Mouse (Mus musculus) liver, embryonic 15.5 days (tissue): ENCODE results near the gene Lmx1a. TPM values are rescaled to one million over a fixed set of nuclear protein-coding genes. Genes with fewer than 3 reads are reported as not detected.

Source experiments
- ATAC-seq: fragments of 200-750 bp; cut with Nextera tagmentation; 2 replicates; pipeline ENCODE4 v1.8.0; 2017; ENCODE audit warnings: moderate number of reproducible peaks, mild to moderate bottlenecking, moderate library complexity; ENCODE audit not compliant: insufficient read depth
- H3K27ac ChIP-seq: fragments of 300-500 bp; sonication (generic); replicated peaks from 2 replicates; pipeline ENCODE4 v1.5.1; 2015; ENCODE audit warnings: mild to moderate bottlenecking, inconsistent platforms
- H3K27me3 ChIP-seq: fragments of 300-500 bp; sonication (generic); 2 replicates; pipeline ENCODE4 v1.6.1; 2015; ENCODE audit warnings: mild to moderate bottlenecking, inconsistent platforms
- H3K36me3 ChIP-seq: fragments of 300-500 bp; sonication (generic); replicated peaks from 2 replicates; pipeline ENCODE4 v1.6.1; 2015; ENCODE audit warnings: moderate library complexity, mild to moderate bottlenecking, inconsistent platforms
- H3K4me1 ChIP-seq: fragments of 300-500 bp; sonication (generic); replicated peaks from 2 replicates; pipeline ENCODE4 v1.6.1; 2015; ENCODE audit warnings: inconsistent platforms
- H3K4me2 ChIP-seq: fragments of 300-500 bp; sonication (generic); 2 replicates; pipeline ENCODE4 v1.6.1; 2015; ENCODE audit warnings: moderate library complexity, mild to moderate bottlenecking, inconsistent platforms
- H3K4me3 ChIP-seq: fragments of 300-500 bp; sonication (generic); replicated peaks from 2 replicates; pipeline ENCODE4 v1.5.1; 2015; ENCODE audit warnings: mild to moderate bottlenecking, inconsistent platforms
- H3K9ac ChIP-seq: fragments of 300-500 bp; sonication (generic); 2 replicates; pipeline ENCODE4 v1.6.1; 2015; ENCODE audit warnings: moderate library complexity, mild to moderate bottlenecking, inconsistent platforms
- H3K9me3 ChIP-seq: fragments of 300-500 bp; sonication (generic); replicated peaks from 2 replicates; pipeline ENCODE4 v1.6.1; 2016; ENCODE audit warnings: inconsistent platforms
- WGBS: fragments of 180-500 bp; shearing (Covaris S2); methylation state at CpG from one replicate; pipeline ENCODE4 v1.1.7; 2015; ENCODE audit warnings: mixed read lengths; ENCODE audit not compliant: insufficient replicate concordance; 5-methylcytosine and 5-hydroxymethylcytosine counted together
- polyA plus RNA-seq: library from polyadenylated mRNA; unstranded; fragments of >200 nt; fragmentation: Nextera tagmentation; extraction: Ambion mirVana; gene quantifications from 2 replicates; pipeline ENCODE4 v1.2.1, GENCODE M21; 2015

Gene Lmx1a
- polyA plus RNA-seq, 1 experiment from 2014 or later, result 0.07 TPM

DNA sequence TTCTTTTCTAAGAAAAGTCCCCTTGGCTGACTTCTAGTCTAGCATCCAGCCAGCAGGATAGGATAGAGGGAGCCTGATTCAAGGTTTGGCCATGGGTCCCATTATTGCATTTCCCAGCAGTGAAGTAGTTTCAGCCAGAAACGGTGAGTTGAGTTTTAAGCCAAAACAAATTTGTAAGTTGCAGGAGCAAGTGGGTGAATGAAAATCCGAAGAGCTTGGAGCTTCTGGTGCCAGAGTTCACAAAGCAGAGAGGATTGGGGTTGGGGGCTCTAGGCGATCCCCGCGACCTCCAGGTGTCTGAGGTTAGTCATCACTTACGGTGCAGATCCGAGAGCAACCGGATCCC lies 1.1 kb upstream of the Lmx1a start:
- Histone ChIP-seq H3K36me3 (no peaks in the 10 kb centered on the region), H3K9me3 (no peaks in the 10 kb centered on the region), H3K4me3 (no peak overlapping the region), H3K4me1 (peaks cover 4% of the 10 kb centered on the region; the same call in 1 of the 2 replicates), H3K27ac (no peak overlapping the region), H3K4me2 (no peak overlapping the region), H3K27me3 (peaks cover 73% of the 10 kb centered on the region), H3K9ac (no peak overlapping the region)
- ATAC-seq, result no peak
- WGBS, result 3% methylated on average over 8 of the region's 8 CpGs

DNA sequence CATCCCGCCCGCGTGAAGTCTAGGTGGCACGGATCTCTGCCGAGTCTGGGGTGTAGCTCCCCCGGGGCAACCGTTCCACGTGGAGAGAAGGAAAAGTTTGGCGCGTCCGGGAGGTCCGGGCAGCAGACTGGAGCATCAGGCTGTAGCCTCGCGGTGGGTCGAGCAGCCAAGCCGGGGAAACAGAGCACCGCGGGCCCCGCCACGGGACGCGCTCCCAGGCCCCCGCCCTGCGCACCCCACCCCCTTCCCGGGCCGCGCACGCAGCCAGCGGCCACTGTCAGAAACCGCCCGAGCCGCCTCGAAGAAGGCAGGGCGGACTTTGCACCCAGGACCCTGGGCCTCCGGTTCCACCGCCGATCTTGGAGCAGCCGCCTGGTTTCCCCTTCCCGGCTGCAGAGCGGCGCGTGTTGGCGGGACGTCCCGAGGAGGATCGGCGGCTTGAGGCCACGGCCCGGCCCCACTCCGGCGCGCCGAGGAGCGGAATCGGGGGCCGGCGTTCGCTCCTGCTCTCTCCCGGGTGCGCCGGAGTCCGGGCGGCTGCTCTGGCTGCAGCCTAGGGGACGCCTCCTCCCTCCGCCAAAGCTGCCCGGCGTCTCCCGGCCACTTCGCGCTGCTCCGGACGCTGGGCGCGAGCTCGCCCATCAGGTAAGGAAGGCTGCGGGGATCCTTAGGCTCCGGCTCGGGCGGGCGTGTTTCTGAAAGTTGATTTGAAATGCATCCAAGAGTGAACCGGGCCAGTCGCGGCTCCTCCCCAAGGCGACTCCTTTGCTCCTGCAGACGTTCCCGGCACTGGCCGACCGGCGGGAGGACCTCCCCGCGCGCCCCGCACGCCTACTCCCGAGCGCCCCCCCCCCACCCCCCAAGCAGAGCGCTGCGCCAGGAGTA lies 448 bp upstream of the Lmx1a start:
- H3K36me3 ChIP-seq, result no peaks in the 10 kb centered on the region
- H3K4me1 ChIP-seq, result peaks cover 4% of the 10 kb centered on the region; the same call in 1 of the 2 replicates
- H3K27ac ChIP-seq, result no peak overlapping the region
- H3K27me3 ChIP-seq, result peaks cover 78% of the 10 kb centered on the region
- 1% methylated on average over 93 of the region's 98 CpGs for WGBS
- no peak overlapping the region for H3K9ac ChIP-seq
- H3K4me3 ChIP-seq, result peak overlapping the region; percentile 29
- H3K9me3 ChIP-seq, result no peaks in the 10 kb centered on the region
- peak overlapping the region; percentile 54 for H3K4me2 ChIP-seq
- no peak; the same call in 1 of the 2 replicates for ATAC-seq

DNA sequence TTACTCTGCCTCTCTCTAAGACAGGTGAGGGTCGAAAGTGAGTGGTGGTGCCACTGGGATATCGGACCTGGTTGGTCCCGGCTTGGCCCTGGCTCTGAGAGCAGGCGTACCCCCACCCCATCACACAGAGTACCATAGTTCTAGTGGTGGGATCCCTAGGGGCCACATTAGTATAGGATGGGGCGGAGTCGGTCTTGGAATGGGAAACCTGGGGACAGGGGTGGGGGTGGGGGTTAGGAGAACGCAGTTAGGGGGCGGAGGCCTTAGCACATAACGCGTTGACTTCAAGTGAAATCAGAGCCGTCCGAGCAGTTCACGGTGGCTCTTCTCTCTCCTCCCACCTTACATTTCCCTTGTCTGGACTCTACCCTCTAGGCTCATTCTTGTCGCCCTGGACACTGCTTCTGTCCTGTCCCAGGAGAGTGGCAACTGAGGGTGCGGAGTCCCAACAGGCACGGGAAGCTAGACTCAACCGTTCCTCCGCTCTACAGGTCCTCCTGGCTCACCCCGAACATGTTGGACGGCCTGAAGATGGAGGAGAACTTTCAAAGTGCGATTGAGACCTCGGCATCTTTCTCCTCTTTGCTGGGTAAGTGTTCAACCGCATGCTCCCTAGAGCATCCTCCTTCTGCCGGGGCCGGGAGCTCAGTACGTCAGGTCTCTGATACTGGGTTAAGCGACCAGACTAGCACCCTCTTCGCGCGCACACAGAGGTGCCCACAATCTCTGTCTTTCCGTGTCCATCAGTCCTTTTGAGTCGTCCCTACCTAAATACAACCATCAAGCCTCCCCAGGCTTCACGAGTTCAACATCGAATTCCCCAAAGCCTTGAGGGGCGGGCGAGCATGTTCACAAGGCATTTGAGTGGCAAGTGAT lies 463 bp downstream of the Lmx1a start:
- H3K4me1 ChIP-seq, result peaks cover 4% of the 10 kb centered on the region; the same call in 1 of the 2 replicates
- H3K9ac ChIP-seq, result no peak overlapping the region
- peak overlapping the region; percentile 29; the same call in 1 of the 2 replicates for H3K4me3 ChIP-seq
- H3K27me3 ChIP-seq, result peaks cover 87% of the 10 kb centered on the region
- no peaks in the 10 kb centered on the region for H3K9me3 ChIP-seq
- no peaks in the 10 kb centered on the region for H3K36me3 ChIP-seq
- 3% methylated on average over 36 of the region's 36 CpGs for WGBS
- no peak overlapping the region for H3K27ac ChIP-seq
- ATAC-seq, result no peak
- H3K4me2 ChIP-seq, result peak overlapping the region; percentile 54

DNA sequence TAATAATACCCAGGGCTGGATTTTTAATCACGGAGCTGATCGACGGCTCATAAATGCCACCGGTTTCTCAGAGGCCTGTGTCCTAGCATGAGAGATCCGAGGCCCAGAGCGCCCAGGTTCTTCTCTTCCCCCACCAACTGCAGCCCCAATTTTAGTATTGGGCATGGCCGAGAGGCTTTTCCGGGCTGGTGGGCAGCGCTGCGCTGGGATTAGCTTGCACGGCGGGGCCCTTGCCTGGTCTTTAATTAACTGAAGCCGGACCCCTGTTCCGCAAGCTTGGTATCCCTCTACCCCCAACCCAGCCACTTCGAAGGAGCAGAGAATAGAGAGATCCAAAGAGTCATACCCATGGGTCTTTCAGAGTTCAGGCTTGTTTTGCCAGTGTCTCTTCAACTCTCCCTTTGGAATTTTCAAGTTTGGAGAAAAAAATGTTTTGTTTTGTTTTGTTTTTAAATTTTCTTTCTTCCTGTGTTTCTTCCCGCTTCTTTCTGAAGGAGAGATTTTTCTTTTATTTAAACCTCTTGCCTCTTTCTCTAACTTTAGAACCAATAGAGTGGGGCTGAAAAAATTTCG lies 1.2 kb downstream of the Lmx1a start:
- peaks cover 94% of the 10 kb centered on the region for H3K27me3 ChIP-seq
- no peaks in the 10 kb centered on the region for H3K9me3 ChIP-seq
- H3K36me3 ChIP-seq, result no peaks in the 10 kb centered on the region
- H3K4me2 ChIP-seq, result no peak overlapping the region
- no peak overlapping the region for H3K9ac ChIP-seq
- no peak for ATAC-seq
- WGBS, result 4% methylated on average over 17 of the region's 17 CpGs
- H3K4me3 ChIP-seq, result no peak overlapping the region
- H3K4me1 ChIP-seq, result peaks cover 4% of the 10 kb centered on the region; the same call in 1 of the 2 replicates
- no peak overlapping the region for H3K27ac ChIP-seq

DNA sequence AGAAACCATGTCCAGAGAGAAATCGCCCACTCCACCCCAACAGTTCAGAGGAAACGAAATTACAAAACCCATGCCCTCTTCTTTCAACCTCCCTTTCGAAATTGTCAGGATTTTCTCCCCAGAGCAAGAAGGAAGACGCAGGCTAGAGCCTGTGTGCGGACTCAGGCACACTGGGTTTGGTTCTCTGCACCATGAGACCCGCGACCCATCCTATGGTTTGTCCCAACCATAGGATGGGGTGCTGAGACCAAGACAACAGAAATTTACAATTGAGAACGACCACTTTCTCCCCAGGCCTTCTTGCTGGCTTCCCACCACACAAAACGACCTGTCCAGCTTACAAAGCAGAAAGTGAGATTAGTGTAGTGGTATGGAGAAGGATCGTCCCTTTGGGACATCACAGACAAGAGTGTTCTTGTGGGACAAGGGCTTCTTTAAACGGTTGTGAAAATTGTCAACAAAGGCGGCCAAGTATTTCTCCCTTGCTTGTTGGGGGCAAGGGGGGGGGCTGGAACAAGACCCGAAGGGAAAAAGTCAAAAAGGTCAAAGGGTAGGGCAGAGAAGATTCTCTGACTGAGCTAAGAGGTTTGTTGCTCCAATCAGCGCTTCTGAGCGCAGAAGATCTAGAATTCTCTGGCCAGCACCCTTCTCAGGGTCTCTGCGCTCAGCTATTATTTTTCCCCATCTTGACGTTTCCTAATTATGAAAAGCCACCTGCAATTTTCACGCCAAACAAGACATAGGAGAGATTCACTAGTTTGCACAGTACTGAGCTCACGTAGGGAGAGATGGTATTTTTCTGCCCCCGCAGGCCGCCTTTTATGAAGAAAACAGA lies 1.9 kb downstream of the Lmx1a start:
- Histone ChIP-seq H3K27ac (no peak overlapping the region), H3K4me2 (no peak overlapping the region), H3K27me3 (peaks cover 96% of the 10 kb centered on the region), H3K9me3 (no peaks in the 10 kb centered on the region), H3K4me3 (no peak overlapping the region), H3K36me3 (no peaks in the 10 kb centered on the region), H3K4me1 (peaks cover 4% of the 10 kb centered on the region; the same call in 1 of the 2 replicates), H3K9ac (no peak overlapping the region)
- WGBS, result 4% methylated on average over 21 of the region's 21 CpGs
- ATAC-seq, result no peak

DNA sequence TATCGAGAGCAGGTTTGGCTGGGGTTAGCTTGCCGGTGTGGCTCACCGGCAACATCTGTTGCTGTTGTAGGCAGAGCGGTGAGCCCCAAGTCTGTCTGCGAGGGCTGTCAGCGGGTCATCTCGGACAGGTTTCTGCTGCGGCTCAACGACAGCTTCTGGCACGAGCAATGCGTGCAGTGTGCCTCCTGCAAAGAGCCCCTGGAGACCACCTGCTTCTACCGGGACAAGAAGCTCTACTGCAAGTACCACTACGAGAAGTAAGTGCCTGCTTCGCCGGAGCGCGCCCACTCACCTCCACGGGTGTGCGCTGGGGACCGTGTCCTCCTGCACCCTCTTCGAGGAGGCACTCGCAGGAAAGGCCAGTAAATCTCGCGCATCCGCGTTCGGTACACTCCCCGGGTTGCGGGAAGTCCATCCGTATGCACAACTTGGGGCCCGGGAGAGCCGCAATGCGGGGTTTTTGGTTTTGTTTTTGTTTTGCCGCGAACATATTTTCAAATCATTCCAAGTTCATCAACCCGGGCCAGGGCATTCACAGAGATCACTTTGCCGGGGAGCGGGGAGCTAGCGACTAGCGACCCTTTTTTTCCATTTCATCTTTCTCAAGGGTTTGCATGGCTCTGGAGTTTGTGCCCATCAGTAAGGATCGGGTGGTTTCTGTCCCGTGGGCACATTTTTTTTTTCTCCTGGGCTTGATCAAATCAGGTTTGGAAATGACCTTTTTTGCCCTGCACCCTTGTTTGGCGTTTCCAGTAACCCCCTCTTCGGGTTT lies 3.1 kb downstream of the Lmx1a start:
- H3K27me3 ChIP-seq, result peaks cover 91% of the 10 kb centered on the region
- H3K4me3 ChIP-seq, result no peak overlapping the region
- under 1% methylated on average over 44 of the region's 44 CpGs for WGBS
- peaks cover 4% of the 10 kb centered on the region; the same call in 1 of the 2 replicates for H3K4me1 ChIP-seq
- H3K36me3 ChIP-seq, result no peaks in the 10 kb centered on the region
- H3K4me2 ChIP-seq, result peak overlapping the region; percentile 20; the same call in 1 of the 2 replicates
- H3K27ac ChIP-seq, result no peak overlapping the region
- no peak overlapping the region for H3K9ac ChIP-seq
- no peak for ATAC-seq
- H3K9me3 ChIP-seq, result no peaks in the 10 kb centered on the region

DNA sequence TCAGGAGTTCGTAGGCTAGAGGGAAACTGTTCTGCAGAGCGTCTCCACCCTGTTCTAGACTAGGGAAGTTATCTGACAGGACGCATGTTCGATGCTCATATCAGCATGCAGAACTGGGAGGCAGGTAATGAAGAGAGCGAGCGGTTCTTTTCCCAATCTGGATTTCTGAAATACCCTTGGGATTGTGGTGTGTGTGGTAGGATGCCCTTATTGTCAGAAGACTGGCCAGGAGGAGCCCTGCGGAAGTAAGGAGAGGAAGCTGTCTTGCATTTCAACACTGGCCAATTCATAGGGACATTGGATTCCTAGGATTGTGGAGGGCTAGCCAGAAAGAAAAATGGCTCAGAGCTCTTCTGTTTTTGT lies 3.6 kb downstream of the Lmx1a start:
- Histone ChIP-seq H3K36me3 (no peaks in the 10 kb centered on the region), H3K9me3 (no peaks in the 10 kb centered on the region), H3K4me2 (no peak overlapping the region), H3K27me3 (peaks cover 86% of the 10 kb centered on the region), H3K4me1 (peaks cover 4% of the 10 kb centered on the region; the same call in 1 of the 2 replicates), H3K27ac (no peak overlapping the region), H3K9ac (no peak overlapping the region), H3K4me3 (no peak overlapping the region)
- WGBS, result under 1% methylated on average over 7 of the region's 7 CpGs
- ATAC-seq, result no peak

DNA sequence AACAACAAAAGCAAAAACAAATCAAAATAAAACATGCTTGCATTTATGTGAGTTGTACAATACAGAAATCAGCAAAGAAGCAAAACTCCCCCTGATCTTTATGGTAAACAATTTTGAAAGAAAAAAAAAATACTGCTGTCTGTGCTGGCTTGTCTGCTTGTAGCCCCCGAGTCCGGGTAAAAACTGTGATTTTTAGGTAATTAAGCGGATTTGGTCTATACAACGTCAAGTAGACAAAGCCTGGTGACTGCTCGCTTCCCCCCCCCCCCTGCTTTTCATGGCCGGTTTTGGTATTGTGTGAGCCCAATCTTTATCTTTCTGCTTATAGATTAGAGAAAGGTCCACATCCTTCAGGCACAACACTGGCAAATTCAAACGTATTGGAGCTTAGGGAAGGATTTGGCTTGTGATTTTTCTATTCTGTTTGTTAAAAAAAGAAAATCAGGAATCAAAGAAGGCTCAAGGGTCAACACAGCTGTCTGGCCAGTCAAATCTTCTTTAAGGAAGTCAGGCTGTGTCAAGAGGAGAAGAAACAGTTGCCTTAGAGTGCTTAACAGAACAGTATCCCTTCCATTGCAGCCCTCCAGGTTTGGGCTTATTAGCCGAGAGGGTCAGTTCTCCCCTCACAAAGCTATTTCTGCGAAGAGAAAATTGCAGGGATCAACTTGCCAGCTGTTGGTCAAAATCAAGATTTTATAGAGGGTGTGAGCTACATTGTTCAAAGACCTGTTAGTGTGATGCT lies 4.6 kb downstream of the Lmx1a start:
- Histone ChIP-seq H3K9ac (no peak overlapping the region), H3K4me2 (no peak overlapping the region), H3K9me3 (no peaks in the 10 kb centered on the region), H3K27ac (no peak overlapping the region), H3K27me3 (peaks cover 82% of the 10 kb centered on the region), H3K4me3 (no peak overlapping the region), H3K4me1 (no peaks in the 10 kb centered on the region; the same call in 1 of the 2 replicates), H3K36me3 (no peaks in the 10 kb centered on the region)
- no peak for ATAC-seq
- WGBS, result 4% methylated on average over 9 of the region's 9 CpGs

DNA sequence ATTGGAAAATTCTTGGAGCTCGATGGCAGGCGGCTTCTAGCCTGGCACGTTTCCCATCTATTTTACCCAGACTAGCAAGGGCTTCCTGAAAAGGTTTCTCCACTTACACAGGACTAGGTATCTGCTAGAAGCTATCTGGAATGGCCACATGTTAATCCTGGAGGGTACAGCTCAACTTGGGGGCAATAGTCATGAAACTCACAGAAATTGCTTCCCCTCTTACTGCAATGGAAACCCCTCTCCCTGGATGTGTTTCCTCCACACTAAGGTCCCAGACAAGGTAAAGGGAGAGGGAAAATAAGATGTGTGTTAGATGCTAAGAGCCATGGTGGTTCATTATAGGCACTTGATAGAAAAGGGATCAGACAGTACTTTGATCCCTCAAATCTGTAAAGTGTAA lies 5.7 kb downstream of the Lmx1a start:
- H3K9me3 ChIP-seq, result no peaks in the 10 kb centered on the region
- H3K27me3 ChIP-seq, result peaks cover 71% of the 10 kb centered on the region

More for the DNA sequence above, 5.7 kb downstream of the Lmx1a start:
- WGBS, result 13% methylated on average over 3 of the region's 3 CpGs
- no peak overlapping the region for H3K9ac ChIP-seq
- no peak for ATAC-seq
- H3K4me2 ChIP-seq, result no peak overlapping the region
- H3K27ac ChIP-seq, result no peak overlapping the region
- no peaks in the 10 kb centered on the region; the same call in 1 of the 2 replicates for H3K4me1 ChIP-seq
- H3K36me3 ChIP-seq, result no peaks in the 10 kb centered on the region
- no peak overlapping the region for H3K4me3 ChIP-seq
